Mouse (Mus musculus): ENCODE measurements around the gene Luc7l3. TPM values are rescaled to one million over a fixed set of nuclear protein-coding genes. Genes with fewer than 3 reads are reported as not detected.

Gene Luc7l3
- polyA plus RNA-seq, 1 experiment = 154 TPM

DNA sequence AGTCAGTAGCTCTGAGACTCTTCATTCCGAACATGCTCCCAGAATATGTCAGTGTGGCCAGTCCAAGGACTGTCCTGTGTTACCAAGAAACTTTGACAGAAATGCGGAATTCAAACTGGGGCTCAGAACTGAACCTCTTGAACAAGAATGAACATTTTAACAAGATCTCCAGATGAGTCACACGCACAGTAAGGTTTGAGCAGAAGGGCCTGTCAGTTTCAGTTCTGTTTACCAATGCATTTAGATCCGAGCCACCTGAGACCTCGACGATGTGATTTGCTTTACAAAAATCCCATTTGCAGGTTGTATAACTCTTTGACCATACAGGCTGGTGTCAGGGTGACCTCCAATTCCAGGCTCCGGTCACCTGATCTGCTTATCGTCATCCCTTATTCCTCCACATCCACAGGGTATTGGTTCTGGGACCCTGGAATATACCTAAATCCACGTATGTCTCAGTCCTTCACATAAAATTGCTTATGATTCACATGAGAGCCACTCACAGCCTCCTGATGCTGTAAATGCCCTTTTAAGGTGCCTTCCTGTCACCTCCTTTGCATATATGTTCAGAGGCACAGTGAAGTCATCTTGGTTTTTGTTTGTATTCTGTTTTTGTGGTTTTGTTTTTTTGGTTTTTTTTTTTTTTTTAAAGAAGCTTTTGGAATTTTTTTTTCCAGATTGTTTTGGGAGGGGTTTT, 33.9 kb upstream of the Luc7l3 start:
- no peaks in the 10 kb centered on the region for H3K27me3 ChIP-seq (ENCODE audit: control insufficient read depth, insufficient read depth, low read length)
- TF ChIP-seq POLR2A (IDR thresholded peaks at IDR 0.05; ENCODE audit: borderline replicate concordance, insufficient read depth, low read length) = no peak
- no peak for TF ChIP-seq CTCF (IDR thresholded peaks at IDR 0.05; ENCODE audit: borderline replicate concordance, insufficient read depth, low read depth, low read length)
- no peak overlapping the region for H3K4me3 ChIP-seq (replicated peaks; ENCODE audit: insufficient read depth, low read depth, low read length)
- DNase-seq = no peak
- H3K4me1 ChIP-seq (ENCODE audit: control insufficient read depth, insufficient read depth, low read length) = peaks cover 5% of the 10 kb centered on the region; the same call in 1 of the 2 replicates
- WGBS = 91% methylated on average over 9 of the region's 9 CpGs
- H3K27ac ChIP-seq (ENCODE audit: insufficient read depth, low read length) = no peak overlapping the region

DNA sequence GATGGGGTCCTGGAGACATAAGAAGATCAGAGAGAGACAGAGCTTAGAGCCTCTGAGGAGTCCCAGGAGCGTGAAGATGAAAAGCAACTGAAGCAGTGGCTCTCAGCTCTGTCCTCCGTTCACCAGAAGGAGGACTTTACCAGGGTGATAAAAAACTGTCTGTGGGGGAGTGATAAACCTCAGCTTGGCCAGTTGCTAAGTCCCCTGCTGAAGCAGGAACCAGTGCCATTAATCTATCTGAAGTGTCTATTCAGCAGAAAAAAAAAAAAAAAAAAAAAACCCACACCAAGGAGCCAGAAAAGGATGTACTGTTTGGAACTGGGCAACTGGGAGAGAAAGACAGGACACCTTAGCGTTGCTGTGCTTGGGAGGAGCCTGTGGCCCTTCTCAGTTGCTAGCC, 29.3 kb upstream of the Luc7l3 start:
- Histone ChIP-seq H3K27ac (ENCODE audit: insufficient read depth, low read length) (no peak overlapping the region), H3K4me3 (replicated peaks; ENCODE audit: insufficient read depth, low read depth, low read length) (no peak overlapping the region), H3K27me3 (ENCODE audit: control insufficient read depth, insufficient read depth, low read length) (no peaks in the 10 kb centered on the region), H3K4me1 (ENCODE audit: control insufficient read depth, insufficient read depth, low read length) (no peaks in the 10 kb centered on the region)
- WGBS = 57% methylated on average over 3 of the region's 3 CpGs
- TF ChIP-seq CTCF (IDR thresholded peaks at IDR 0.05; ENCODE audit: borderline replicate concordance, insufficient read depth, low read depth, low read length) (no peak), POLR2A (IDR thresholded peaks at IDR 0.05; ENCODE audit: borderline replicate concordance, insufficient read depth, low read length) (no peak)
- no peak for DNase-seq

DNA sequence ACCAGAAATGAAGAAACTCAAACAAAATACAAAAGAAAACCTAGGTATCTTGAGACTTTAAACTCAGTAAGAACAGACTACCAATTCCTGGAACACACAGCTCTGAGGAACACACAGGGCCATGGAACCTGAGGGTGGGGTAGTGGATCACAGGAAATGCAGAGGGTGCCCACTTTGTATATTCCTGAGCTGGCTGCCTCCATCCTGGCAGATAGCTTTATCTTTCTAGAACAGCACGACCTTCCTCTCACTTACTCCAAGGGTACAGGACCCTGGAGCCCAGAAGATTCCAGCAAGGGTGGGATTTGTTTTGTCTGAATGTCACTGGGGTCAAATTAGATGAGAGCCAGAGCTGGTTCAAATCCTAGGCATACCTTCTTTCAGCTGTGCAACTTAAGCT, 28.5 kb upstream of the Luc7l3 start:
- TF ChIP-seq CTCF (IDR thresholded peaks at IDR 0.05; ENCODE audit: borderline replicate concordance, insufficient read depth, low read depth, low read length) (no peak), POLR2A (IDR thresholded peaks at IDR 0.05; ENCODE audit: borderline replicate concordance, insufficient read depth, low read length) (no peak)
- no peak for DNase-seq
- Histone ChIP-seq H3K27me3 (ENCODE audit: control insufficient read depth, insufficient read depth, low read length) (no peaks in the 10 kb centered on the region), H3K4me3 (replicated peaks; ENCODE audit: insufficient read depth, low read depth, low read length) (no peak overlapping the region), H3K4me1 (ENCODE audit: control insufficient read depth, insufficient read depth, low read length) (no peaks in the 10 kb centered on the region), H3K27ac (ENCODE audit: insufficient read depth, low read length) (no peak overlapping the region)
- WGBS = 97% methylated on average over 1 of the region's 1 CpGs

DNA sequence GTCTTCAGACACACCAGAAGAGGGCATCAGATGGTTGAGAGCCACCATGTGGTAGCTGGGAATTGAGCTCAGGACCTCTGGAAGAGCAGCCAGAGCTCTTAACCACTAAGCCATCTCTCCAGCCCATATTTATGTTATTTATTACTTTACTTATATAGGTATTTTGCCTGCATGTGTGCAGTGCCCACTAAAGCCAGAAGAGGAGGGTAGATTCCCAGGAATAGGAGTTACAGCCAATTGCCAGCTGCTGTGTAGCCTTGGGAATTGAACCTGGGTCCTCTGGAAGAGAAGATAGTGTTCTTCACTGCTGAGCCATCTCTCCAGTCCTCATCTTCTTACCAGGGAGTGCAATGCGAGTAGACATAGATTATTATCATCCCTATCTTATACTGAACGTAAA, 28.1 kb upstream of the Luc7l3 start:
- H3K4me1 ChIP-seq (ENCODE audit: control insufficient read depth, insufficient read depth, low read length) = peaks cover 1% of the 10 kb centered on the region; the same call in 1 of the 2 replicates
- no peak for TF ChIP-seq CTCF (IDR thresholded peaks at IDR 0.05; ENCODE audit: borderline replicate concordance, insufficient read depth, low read depth, low read length)
- no peak for TF ChIP-seq POLR2A (IDR thresholded peaks at IDR 0.05; ENCODE audit: borderline replicate concordance, insufficient read depth, low read length)
- 99% methylated on average over 2 of the region's 2 CpGs for WGBS
- no peaks in the 10 kb centered on the region for H3K27me3 ChIP-seq (ENCODE audit: control insufficient read depth, insufficient read depth, low read length)
- no peak overlapping the region for H3K27ac ChIP-seq (ENCODE audit: insufficient read depth, low read length)
- no peak overlapping the region for H3K4me3 ChIP-seq (replicated peaks; ENCODE audit: insufficient read depth, low read depth, low read length)
- DNase-seq = no peak

DNA sequence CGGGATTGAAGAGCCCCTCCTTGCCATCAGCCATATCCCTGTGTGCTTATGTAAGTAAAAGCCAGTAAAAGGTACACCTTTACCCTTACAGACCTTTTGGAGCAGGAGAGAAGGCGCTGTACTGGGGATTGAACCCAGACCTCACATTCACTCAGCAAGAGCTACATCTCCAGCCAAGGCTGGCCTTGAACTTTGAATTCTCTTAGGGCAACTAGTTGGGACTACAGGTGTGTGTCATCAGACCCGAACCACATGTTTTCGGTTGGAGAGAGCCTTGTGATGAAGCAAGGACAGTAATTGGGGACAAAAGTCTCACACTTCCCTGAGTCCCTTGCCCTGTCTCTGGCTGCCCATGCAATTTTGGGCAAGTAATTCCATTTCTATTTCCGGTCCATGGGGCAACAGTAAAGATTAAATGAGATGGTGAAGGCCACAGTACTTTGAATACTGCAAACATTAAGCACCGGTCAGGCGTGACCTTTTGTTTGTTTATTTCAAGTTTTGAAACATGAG, 25.3 kb upstream of the Luc7l3 start:
- no peak for DNase-seq
- H3K4me1 ChIP-seq (ENCODE audit: control insufficient read depth, insufficient read depth, low read length) = peaks cover 20% of the 10 kb centered on the region
- TF ChIP-seq POLR2A (IDR thresholded peaks at IDR 0.05; ENCODE audit: borderline replicate concordance, insufficient read depth, low read length) = no peak
- no peak for TF ChIP-seq CTCF (IDR thresholded peaks at IDR 0.05; ENCODE audit: borderline replicate concordance, insufficient read depth, low read depth, low read length)
- H3K27ac ChIP-seq (ENCODE audit: insufficient read depth, low read length) = no peak overlapping the region
- H3K4me3 ChIP-seq (replicated peaks; ENCODE audit: insufficient read depth, low read depth, low read length) = no peak overlapping the region
- WGBS = 92% methylated on average over 7 of the region's 7 CpGs
- H3K27me3 ChIP-seq (ENCODE audit: control insufficient read depth, insufficient read depth, low read length) = no peaks in the 10 kb centered on the region

DNA sequence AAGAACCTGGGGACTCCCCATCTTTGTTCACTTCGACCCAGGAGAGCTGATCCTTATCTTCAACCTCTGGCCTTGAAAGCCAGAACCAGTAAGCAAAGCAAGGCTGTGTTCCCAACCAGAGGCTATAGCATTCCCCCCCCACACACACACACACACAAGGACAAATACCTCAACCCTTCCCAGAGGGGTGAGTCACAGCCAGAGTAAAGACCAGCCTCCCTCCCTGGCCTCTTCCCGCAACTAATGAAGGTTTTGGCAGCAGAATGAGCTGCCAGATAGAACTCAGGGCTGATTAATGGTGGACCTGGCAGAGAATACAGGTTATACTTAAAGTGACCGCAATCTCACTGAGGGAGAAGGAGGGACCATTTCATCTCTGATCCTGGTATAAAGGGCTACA, 24.8 kb upstream of the Luc7l3 start:
- H3K27me3 ChIP-seq (ENCODE audit: control insufficient read depth, insufficient read depth, low read length) = no peaks in the 10 kb centered on the region
- H3K4me1 ChIP-seq (ENCODE audit: control insufficient read depth, insufficient read depth, low read length) = peaks cover 24% of the 10 kb centered on the region
- 52% methylated on average over 3 of the region's 3 CpGs for WGBS
- no peak overlapping the region for H3K27ac ChIP-seq (ENCODE audit: insufficient read depth, low read length)
- DNase-seq = no peak
- H3K4me3 ChIP-seq (replicated peaks; ENCODE audit: insufficient read depth, low read depth, low read length) = no peak overlapping the region
- TF ChIP-seq POLR2A (IDR thresholded peaks at IDR 0.05; ENCODE audit: borderline replicate concordance, insufficient read depth, low read length) (no peak), CTCF (IDR thresholded peaks at IDR 0.05; ENCODE audit: borderline replicate concordance, insufficient read depth, low read depth, low read length) (no peak)

DNA sequence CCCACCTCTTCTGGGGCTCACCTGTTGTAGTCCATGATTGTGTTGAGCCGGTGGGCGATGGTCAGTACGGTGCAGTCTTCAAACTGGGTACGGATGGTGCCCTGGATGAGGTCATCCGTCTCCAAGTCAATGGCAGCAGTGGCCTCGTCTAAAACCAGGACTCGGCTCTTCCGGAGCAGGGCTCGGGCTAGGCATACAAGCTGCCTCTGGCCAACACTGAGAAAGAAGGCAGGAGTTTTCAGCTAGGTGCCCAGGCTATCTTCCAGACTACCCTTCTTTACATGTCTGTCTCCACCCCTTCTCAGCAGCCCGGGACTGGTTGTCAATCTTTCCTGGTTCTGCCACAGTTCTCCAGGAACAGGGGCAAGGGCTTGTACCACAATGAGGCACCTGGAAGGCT, 24.1 kb upstream of the Luc7l3 start:
- no peak for DNase-seq
- TF ChIP-seq CTCF (IDR thresholded peaks at IDR 0.05; ENCODE audit: borderline replicate concordance, insufficient read depth, low read depth, low read length) = no peak
- no peak for TF ChIP-seq POLR2A (IDR thresholded peaks at IDR 0.05; ENCODE audit: borderline replicate concordance, insufficient read depth, low read length)
- Histone ChIP-seq H3K27ac (ENCODE audit: insufficient read depth, low read length) (no peak overlapping the region), H3K27me3 (ENCODE audit: control insufficient read depth, insufficient read depth, low read length) (no peaks in the 10 kb centered on the region), H3K4me1 (ENCODE audit: control insufficient read depth, insufficient read depth, low read length) (peaks cover 24% of the 10 kb centered on the region), H3K4me3 (replicated peaks; ENCODE audit: insufficient read depth, low read depth, low read length) (no peak overlapping the region)
- WGBS = 86% methylated on average over 10 of the region's 10 CpGs

DNA sequence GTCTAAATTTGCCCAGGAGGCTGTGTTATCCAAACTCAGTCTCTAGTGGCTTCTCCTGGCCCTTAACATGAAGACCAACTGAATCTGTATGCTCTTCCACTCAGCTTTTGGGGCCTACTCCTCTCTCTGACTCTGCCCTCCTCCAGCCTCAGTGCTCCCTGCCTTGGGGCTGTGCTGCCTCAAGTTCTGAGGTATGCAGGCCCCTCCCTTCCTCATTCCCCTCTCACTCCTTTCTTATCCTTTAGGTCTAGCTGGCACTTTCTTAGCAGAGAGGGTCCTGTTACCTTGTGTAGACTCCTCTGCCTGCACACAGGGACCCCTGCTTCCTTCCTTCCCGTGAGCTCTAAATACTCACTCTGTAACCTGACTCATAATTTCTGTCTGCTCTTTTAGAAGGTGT, 22.7 kb upstream of the Luc7l3 start:
- DNase-seq = no peak
- WGBS = 86% methylated on average over 1 of the region's 1 CpGs
- no peaks in the 10 kb centered on the region for H3K27me3 ChIP-seq (ENCODE audit: control insufficient read depth, insufficient read depth, low read length)

More for the DNA sequence above, 22.7 kb upstream of the Luc7l3 start:
- no peak overlapping the region for H3K27ac ChIP-seq (ENCODE audit: insufficient read depth, low read length)
- peaks cover 24% of the 10 kb centered on the region for H3K4me1 ChIP-seq (ENCODE audit: control insufficient read depth, insufficient read depth, low read length)
- TF ChIP-seq POLR2A (IDR thresholded peaks at IDR 0.05; ENCODE audit: borderline replicate concordance, insufficient read depth, low read length) (no peak), CTCF (IDR thresholded peaks at IDR 0.05; ENCODE audit: borderline replicate concordance, insufficient read depth, low read depth, low read length) (no peak)
- no peak overlapping the region for H3K4me3 ChIP-seq (replicated peaks; ENCODE audit: insufficient read depth, low read depth, low read length)
